Mouse (Mus musculus) intestine, embryonic 14.5 days (tissue): ENCODE data around the gene Nme2. TPM values are rescaled to one million over a fixed set of nuclear protein-coding genes. Genes with fewer than 3 reads are reported as not detected.

ENCODE experiments used
- ATAC-seq: fragments of 200-750 bp; cut with Nextera tagmentation; replicated peaks from 2 replicates; pipeline ENCODE4 v1.8.0; 2017; ENCODE audit warnings: low read depth, moderate number of reproducible peaks, moderate TSS enrichment, moderate library complexity; ENCODE audit not compliant: low FRiP score, low TSS enrichment
- DNase-seq: peaks from one replicate; pipeline ENCODE4 v3.0.0-alpha.2; 2018; ENCODE audit warnings: low spot score
- H3K27ac ChIP-seq: fragments of 300-500 bp; sonication (generic); 2 replicates; pipeline ENCODE4 v1.5.1; 2014; ENCODE audit warnings: low read depth, mild to moderate bottlenecking, control low read depth
- H3K27me3 ChIP-seq: fragments of 300-500 bp; sonication (generic); replicated peaks from 2 replicates; pipeline ENCODE4 v1.6.1; 2014; ENCODE audit warnings: low read length, control low read depth; ENCODE audit not compliant: control insufficient read depth, insufficient read depth
- H3K36me3 ChIP-seq: fragments of 300-500 bp; sonication (generic); 2 replicates; pipeline ENCODE4 v1.6.1; 2014; ENCODE audit warnings: low read length, control low read depth; ENCODE audit not compliant: control insufficient read depth, insufficient read depth
- H3K4me1 ChIP-seq: fragments of 300-500 bp; sonication (generic); replicated peaks from 2 replicates; pipeline ENCODE4 v1.6.1; 2014; ENCODE audit warnings: low read length, control low read depth, mixed read lengths; ENCODE audit not compliant: control insufficient read depth, insufficient read depth
- H3K4me2 ChIP-seq: fragments of 300-500 bp; sonication (generic); 2 replicates; pipeline ENCODE4 v1.6.1; 2014; ENCODE audit warnings: low read length
- H3K4me3 ChIP-seq: fragments of 300-500 bp; sonication (generic); 2 replicates; pipeline ENCODE4 v1.5.1; 2014; ENCODE audit warnings: low read depth, low read length, control low read depth, mixed read lengths
- H3K9ac ChIP-seq: fragments of 300-500 bp; sonication (generic); 2 replicates; pipeline ENCODE4 v1.6.1; 2014; ENCODE audit warnings: mild to moderate bottlenecking, low read length
- H3K9me3 ChIP-seq: fragments of 300-500 bp; sonication (generic); 2 replicates; pipeline ENCODE4 v1.6.1; 2016; ENCODE audit warnings: low read length, control low read depth; ENCODE audit not compliant: control insufficient read depth
- WGBS: fragments of 180-500 bp; shearing (Covaris S2); extraction: QIAGEN DNeasy Blood & Tissue Kit; methylation state at CpG from one replicate; pipeline ENCODE4 v1.1.7; 2014; 5-methylcytosine and 5-hydroxymethylcytosine counted together
- polyA plus RNA-seq: library from polyadenylated mRNA; unstranded; fragments of >200 nt; fragmentation: Nextera tagmentation; extraction: Ambion mirVana; gene quantifications from 2 replicates; pipeline ENCODE4 v1.2.1, GENCODE M21; 2014

The Nme2 gene
- polyA plus RNA-seq, 1 experiment from 2014 or later: 270 TPM

DNA sequence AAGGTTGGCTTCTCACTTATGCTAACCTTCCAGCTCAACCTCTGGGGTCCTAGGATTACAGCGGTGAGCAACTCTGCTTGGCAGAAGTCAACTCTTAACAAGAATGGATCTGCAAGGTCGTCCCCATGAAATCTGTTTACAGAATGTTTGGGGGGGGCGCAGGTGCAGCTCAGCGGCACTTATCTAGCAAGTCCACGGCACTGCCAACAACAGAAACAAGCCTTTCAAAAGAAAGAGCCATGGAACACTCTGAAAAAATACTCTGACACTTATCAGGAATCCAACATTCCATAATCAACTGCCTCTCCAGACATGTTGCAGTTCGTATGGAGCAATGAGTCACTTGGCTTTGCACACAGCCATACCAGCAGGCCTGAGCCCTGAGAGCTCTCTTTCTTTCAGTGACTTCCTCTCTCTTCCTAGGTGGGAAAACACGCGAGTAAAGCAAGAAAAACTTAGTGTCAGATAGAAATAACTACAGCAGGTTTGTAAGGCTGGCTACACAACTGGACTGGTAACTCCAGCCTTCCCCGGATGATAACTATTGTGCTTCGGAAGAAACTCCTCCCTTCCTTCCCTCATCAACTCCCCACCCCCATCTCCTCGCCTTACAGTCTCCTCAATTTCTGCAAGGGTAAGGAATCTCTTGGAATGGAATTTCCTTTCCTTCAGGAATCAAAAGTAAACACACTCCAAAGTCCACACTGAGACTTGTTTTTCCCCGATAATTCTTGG is 32.4 kb upstream of the Nme2 start:
- H3K4me2 ChIP-seq: 0 out of 2 replicates have a peak overlapping the region, but pooled peaks have one; percentile 4
- peak overlapping the region; percentile 51; the same call in 1 of the 2 replicates for H3K27ac ChIP-seq
- no peak overlapping the region for H3K9ac ChIP-seq
- 0 out of 2 replicates have a peak, but pooled peaks cover 10% of the 10 kb centered on the region for H3K4me1 ChIP-seq
- no peaks in the 10 kb centered on the region for H3K27me3 ChIP-seq
- 55% methylated on average over 12 of the region's 12 CpGs for WGBS
- ATAC-seq (no peak), DNase-seq (no peak)
- H3K4me3 ChIP-seq: no peak overlapping the region
- no peaks in the 10 kb centered on the region for H3K36me3 ChIP-seq
- H3K9me3 ChIP-seq: no peaks in the 10 kb centered on the region

DNA sequence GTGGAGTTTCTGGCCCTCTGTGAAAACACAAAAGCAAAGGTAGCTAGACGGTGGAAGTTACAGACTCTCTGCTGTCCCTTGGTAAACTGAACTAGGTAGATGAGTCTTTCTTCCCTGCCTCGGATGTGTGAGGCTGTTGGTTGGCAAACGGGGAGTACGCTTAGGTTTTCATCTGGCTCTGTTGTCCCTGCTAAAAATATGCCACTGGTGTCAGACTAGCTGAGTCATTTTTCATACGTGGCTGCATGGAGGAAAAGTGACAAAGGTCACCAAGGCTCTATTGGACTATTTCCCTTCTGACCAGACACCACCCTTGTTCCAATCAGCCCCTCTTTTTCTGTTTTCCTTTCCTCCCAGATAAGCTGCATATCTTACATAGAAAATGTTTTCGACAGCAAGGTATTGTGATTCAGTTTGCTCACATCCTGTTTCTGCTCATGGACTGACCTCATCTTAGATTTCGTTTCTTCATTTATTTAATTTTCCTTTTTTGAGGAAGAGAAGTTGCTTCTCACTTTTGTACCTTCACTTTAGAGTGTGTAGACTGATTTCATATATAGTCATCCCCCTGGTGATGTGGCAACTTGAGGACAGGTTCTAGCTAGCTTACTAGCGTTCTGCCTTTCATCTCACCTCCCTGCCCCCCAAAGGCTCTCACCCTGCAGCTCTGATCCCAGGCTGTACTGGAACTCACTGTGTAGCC is 31.7 kb upstream of the Nme2 start:
- no peak for DNase-seq

DNA sequence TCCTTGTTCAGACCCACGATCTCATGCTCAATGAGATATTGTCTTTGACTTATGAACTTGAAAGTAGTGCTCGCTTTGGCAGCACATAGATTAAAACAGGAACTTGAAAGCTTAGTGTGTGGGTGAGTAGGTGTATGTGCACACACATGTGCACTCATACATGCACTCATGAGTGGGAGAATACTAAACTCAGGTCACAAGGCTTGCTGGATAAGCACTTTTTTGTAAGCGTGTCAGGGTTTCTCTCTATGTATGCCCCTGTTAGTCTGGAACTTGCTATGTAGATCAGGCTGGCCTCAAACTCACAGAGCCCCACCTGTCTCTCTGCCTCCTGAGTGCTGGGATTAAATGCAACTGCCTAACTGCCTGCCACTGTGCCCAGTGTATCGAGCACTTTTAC is 31.0 kb upstream of the Nme2 start:
- Histone ChIP-seq H3K4me2 (no peak overlapping the region), H3K27ac (no peak overlapping the region), H3K9me3 (no peaks in the 10 kb centered on the region), H3K36me3 (no peaks in the 10 kb centered on the region), H3K4me1 (0 out of 2 replicates have a peak, but pooled peaks cover 10% of the 10 kb centered on the region), H3K27me3 (no peaks in the 10 kb centered on the region), H3K4me3 (no peak overlapping the region), H3K9ac (no peak overlapping the region)
- 85% methylated on average over 4 of the region's 4 CpGs for WGBS
- ATAC-seq: no peak
- no peak for DNase-seq

More for the DNA sequence above, 31.7 kb upstream of the Nme2 start:
- H3K4me3 ChIP-seq: no peak overlapping the region
- 65% methylated on average over 8 of the region's 8 CpGs for WGBS
- peak overlapping the region; percentile 51; the same call in 1 of the 2 replicates for H3K27ac ChIP-seq
- H3K27me3 ChIP-seq: no peaks in the 10 kb centered on the region
- H3K4me2 ChIP-seq: no peak overlapping the region
- no peaks in the 10 kb centered on the region for H3K9me3 ChIP-seq
- H3K4me1 ChIP-seq: 0 out of 2 replicates have a peak, but pooled peaks cover 10% of the 10 kb centered on the region
- ATAC-seq: no peak
- H3K36me3 ChIP-seq: no peaks in the 10 kb centered on the region
- H3K9ac ChIP-seq: no peak overlapping the region

DNA sequence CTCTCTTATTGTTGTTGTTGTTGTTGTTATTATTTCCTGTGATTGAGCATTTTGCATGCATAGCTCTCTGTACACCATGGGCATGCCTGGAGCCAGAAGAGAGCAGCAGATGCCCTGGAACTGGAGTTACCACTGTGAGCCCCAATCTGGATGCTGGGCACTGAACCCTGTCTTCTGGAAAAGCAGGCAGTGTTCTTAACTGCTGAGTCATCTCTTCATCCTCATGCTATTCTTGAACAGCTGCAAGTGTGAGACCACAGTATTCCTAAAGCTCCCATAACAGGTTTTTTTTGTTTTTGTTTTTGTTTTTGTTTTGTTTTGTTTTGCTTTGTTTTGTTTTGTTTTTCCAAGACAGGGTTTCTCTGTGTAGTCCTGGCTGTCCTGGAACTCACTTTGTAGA is 30.2 kb upstream of the Nme2 start:
- Histone ChIP-seq H3K27ac (no peak overlapping the region), H3K9me3 (no peaks in the 10 kb centered on the region), H3K9ac (no peak overlapping the region), H3K27me3 (no peaks in the 10 kb centered on the region), H3K36me3 (no peaks in the 10 kb centered on the region), H3K4me3 (no peak overlapping the region), H3K4me2 (no peak overlapping the region), H3K4me1 (0 out of 2 replicates have a peak, but pooled peaks cover 10% of the 10 kb centered on the region)
- ATAC-seq (no peak), DNase-seq (no peak)

DNA sequence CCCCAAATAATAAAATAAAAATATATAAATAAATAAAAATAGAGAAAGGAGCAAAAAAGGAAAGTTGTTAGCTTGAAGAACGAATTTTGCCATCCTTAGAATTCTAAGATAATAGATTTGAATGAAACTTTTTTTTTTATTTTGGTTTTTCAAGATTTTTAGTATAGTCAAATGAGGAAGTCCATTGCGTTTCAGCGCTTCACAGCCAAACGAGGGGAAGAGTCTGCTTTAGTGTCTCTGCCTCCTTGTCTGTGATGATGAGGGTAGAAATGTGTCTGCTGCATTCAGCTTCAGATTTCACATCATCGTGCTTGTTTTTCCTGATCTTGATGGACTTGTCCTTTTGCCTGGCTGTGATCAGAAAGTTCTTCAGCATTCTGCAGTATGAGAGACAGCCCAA is 29.2 kb upstream of the Nme2 start:
- H3K4me1 ChIP-seq: 0 out of 2 replicates have a peak, but pooled peaks cover 10% of the 10 kb centered on the region
- H3K9ac ChIP-seq: no peak overlapping the region
- no peaks in the 10 kb centered on the region for H3K9me3 ChIP-seq
- H3K27me3 ChIP-seq: no peaks in the 10 kb centered on the region
- ATAC-seq (no peak), DNase-seq (no peak)
- no peak overlapping the region for H3K27ac ChIP-seq
- WGBS: 86% methylated on average over 5 of the region's 5 CpGs
- H3K4me3 ChIP-seq: no peak overlapping the region
- H3K4me2 ChIP-seq: no peak overlapping the region
- H3K36me3 ChIP-seq: no peaks in the 10 kb centered on the region

DNA sequence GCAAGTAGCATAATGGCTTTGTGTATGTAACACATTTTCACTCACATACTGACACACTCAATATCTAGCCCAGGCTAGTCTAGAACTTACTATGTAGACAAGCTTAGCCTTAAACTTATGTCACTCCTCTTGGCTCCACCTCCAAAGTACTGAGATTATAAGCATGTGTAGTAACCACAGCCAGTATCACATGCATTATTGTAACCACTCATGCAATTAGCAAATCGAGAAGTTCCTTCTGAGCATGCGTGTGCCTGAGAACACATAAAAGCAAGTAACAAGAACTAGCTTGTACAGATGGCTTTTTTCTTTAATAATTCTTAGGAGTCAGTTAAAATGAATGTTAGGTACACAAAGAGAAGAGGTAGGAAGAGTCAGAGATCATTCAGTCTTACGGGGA is 28.6 kb upstream of the Nme2 start:
- DNase-seq (no peak), ATAC-seq (no peak)
- Histone ChIP-seq H3K36me3 (no peaks in the 10 kb centered on the region), H3K9me3 (no peaks in the 10 kb centered on the region), H3K27me3 (no peaks in the 10 kb centered on the region), H3K4me2 (no peak overlapping the region), H3K4me1 (0 out of 2 replicates have a peak, but pooled peaks cover 10% of the 10 kb centered on the region), H3K4me3 (no peak overlapping the region), H3K9ac (no peak overlapping the region), H3K27ac (no peak overlapping the region)
- WGBS: 87% methylated on average over 3 of the region's 3 CpGs

DNA sequence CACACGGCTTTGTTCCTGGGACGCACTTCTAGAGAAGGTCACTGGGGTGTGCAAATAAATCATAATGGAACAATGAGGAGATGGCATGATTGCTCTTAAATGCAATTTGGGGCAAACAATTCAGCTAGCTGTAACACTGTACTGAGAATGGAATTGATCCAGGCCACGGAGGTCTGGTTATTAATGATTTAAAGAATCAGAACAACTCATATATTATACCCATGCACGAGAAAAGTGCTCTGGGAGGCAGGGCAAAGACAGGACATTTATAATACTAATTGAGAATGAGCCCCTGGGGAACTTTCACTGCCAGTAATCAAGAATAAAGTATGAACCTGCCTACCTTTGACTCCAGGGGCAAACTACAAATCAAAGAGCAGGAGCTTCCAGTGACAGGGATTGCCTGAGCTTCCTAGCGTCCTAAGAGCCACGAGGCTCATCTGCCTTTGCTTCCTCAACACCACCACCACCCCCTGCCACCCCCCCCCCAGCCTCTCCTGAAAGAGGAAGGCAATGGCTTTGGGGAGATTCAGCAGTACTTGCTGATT is 23.5 kb upstream of the Nme2 start:
- Histone ChIP-seq H3K36me3 (no peaks in the 10 kb centered on the region), H3K9me3 (no peaks in the 10 kb centered on the region), H3K4me2 (no peak overlapping the region), H3K4me1 (no peaks in the 10 kb centered on the region), H3K9ac (no peak overlapping the region), H3K27me3 (no peaks in the 10 kb centered on the region), H3K4me3 (no peak overlapping the region), H3K27ac (no peak overlapping the region)
- WGBS: 33% methylated on average over 6 of the region's 6 CpGs
- ATAC-seq (no peak), DNase-seq (no peak)

DNA sequence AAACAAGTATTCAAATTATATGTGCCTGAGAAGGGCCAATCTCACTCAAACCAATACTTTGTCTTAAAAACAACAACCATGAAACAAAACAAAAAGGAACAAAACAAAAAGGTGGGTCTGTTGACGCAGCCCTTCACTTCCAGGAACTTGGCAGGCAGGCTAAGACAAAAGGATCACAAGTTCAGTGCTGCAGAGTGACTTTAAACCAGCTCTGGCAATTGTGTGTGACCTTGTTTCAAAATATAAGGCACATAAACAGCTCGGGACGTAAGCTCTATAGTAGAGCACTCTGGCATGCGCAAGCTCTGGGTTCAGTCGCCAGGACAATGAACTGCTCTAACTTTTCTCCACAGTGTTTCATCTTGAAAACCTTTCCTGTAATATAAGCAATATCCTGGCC is 16.9 kb upstream of the Nme2 start:
- Histone ChIP-seq H3K4me1 (peaks cover 7% of the 10 kb centered on the region; the same call in 1 of the 2 replicates), H3K9me3 (no peaks in the 10 kb centered on the region), H3K9ac (no peak overlapping the region), H3K4me2 (no peak overlapping the region), H3K27ac (no peak overlapping the region), H3K36me3 (no peaks in the 10 kb centered on the region), H3K4me3 (no peak overlapping the region), H3K27me3 (no peaks in the 10 kb centered on the region)
- 85% methylated on average over 5 of the region's 5 CpGs for WGBS
- ATAC-seq (no peak), DNase-seq (no peak)
